In the genomic region with DNA sequence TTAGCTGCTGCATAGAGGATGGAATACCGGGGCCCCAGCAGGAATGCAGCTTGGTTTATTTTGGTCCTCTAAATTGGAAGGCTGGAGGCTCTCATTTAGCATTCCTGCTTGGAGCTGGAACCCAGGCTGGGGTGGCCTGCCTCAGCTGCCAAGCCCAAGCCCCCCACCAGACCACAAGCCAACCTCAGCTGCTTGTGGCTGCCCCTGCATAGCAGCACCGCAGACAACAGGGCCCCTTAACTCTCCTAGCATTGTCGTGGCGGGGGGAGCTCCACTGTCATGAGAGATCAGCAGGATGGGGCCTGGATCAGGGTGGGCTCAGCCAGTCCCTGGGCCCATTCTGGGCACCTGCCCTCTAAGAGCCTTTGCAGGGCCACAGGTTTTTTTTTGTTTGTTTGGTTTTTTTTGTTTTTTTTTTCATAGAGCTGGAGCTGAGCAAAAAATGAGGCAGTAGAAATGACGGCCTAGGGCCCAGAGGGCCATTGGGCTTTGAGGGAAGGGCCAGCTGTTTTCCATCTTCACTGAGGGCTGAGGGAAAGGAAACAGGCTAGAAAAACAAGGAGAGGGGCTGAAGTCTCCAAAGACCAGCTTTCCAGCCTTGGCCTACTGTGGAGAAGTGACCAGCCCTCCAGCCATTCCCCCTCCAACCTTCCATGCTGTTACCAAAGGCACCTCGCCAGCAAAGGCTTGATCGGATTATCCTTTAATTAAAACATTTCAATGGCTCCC, we compare ENCODE assay signal across 1 mouse cellular context.
TF ChIP-seq lines count a peak whose summit lies in the region.

No protein-coding gene starts in this region.

TF ChIP-seq in myocyte, 11 proteins besides CTCF, POLR2A, EP300 and RAD21 (continued from another document):
- no peak for TF ChIP-seq REST (IDR thresholded peaks at IDR 0.05; ENCODE audit: insufficient read depth, insufficient read length)
